Mouse (Mus musculus): ENCODE measurements around the gene Zp3r. TPM values are rescaled to one million over a fixed set of nuclear protein-coding genes. Genes with fewer than 3 reads are reported as not detected.

The Zp3r gene
- polyA plus RNA-seq, 1 experiment from 2014 or later: not detected

- ATAC-seq (replicated peaks; ENCODE audit: low FRiP score) (peak; percentile 67; the same call in 1 of the 2 replicates), DNase-seq (ENCODE audit: low spot score) (peak; percentile 77)
- H3K27ac ChIP-seq (ENCODE audit: low read depth, low read length): no peak overlapping the region
- H3K9ac ChIP-seq (ENCODE audit: low read length): peak overlapping the region; percentile 4; the same call in 1 of the 2 replicates
- H3K9me3 ChIP-seq (ENCODE audit: control insufficient read depth, low read length): no peaks in the 10 kb centered on the region
- H3K4me1 ChIP-seq (replicated peaks; ENCODE audit: control insufficient read depth, insufficient read depth, low read length): no peaks in the 10 kb centered on the region
- H3K4me2 ChIP-seq (ENCODE audit: low read depth, low read length, severe bottlenecking): peak overlapping the region; percentile 36; the same call in 1 of the 2 replicates
- 24% methylated on average over 25 of the region's 25 CpGs for WGBS
- H3K27me3 ChIP-seq (ENCODE audit: control insufficient read depth, insufficient read depth, low read length): no peaks in the 10 kb centered on the region
- H3K4me3 ChIP-seq (ENCODE audit: low read depth, low read length): no peak overlapping the region
- H3K36me3 ChIP-seq (ENCODE audit: control insufficient read depth, insufficient read depth, low read length): no peaks in the 10 kb centered on the region
Observed at GRCm38 (mm10) chr1:130547674-130548429, 81.6 kb downstream of the Zp3r start.

Other genes starting within 250 kb of the Zp3r start
- not detected in 2 replicates for gene Cd55b, start 206.6 kb downstream of the Zp3r start, polyA plus RNA-seq (2014; fragmentation: Nextera tagmentation; extraction: Ambion mirVana)
- gene Cd55, start 166.9 kb downstream of the Zp3r start, polyA plus RNA-seq (2014; fragmentation: Nextera tagmentation; extraction: Ambion mirVana): 1.8 and 1.9 TPM in 2 replicates
- gene C4bp, start 32.0 kb upstream of the Zp3r start, polyA plus RNA-seq (2014; fragmentation: Nextera tagmentation; extraction: Ambion mirVana): not detected in 2 replicates
- gene Gm29427, start 86.2 kb upstream of the Zp3r start, polyA plus RNA-seq (2014; fragmentation: Nextera tagmentation; extraction: Ambion mirVana): not detected in 2 replicates
- 13.5 and 17.1 TPM in 2 replicates for gene Yod1, start 87.7 kb upstream of the Zp3r start, polyA plus RNA-seq (2014; fragmentation: Nextera tagmentation; extraction: Ambion mirVana)
- 7.3 and 8.6 TPM in 2 replicates for gene Pfkfb2, start 99.6 kb upstream of the Zp3r start, polyA plus RNA-seq (2014; fragmentation: Nextera tagmentation; extraction: Ambion mirVana)
- gene AA986860, start 102.4 kb upstream of the Zp3r start, polyA plus RNA-seq (2014; fragmentation: Nextera tagmentation; extraction: Ambion mirVana): 0.83 and 1.1 TPM in 2 replicates
- gene Fcamr, start 171.3 kb upstream of the Zp3r start, polyA plus RNA-seq (2014; fragmentation: Nextera tagmentation; extraction: Ambion mirVana): not detected in 2 replicates
- not detected in 2 replicates for gene Pigr, start 197.1 kb upstream of the Zp3r start, polyA plus RNA-seq (2014; fragmentation: Nextera tagmentation; extraction: Ambion mirVana)
- not detected in 2 replicates for gene Fcmr, start 236.0 kb upstream of the Zp3r start, polyA plus RNA-seq (2014; fragmentation: Nextera tagmentation; extraction: Ambion mirVana)